Comparison of ENCODE assay signal across 8 mouse cellular contexts in genomic region chr2:80447291-80447791, GRCm38 (mm10). TPM values are rescaled to one million over a fixed set of nuclear protein-coding genes. Genes with fewer than 3 reads are reported as not detected.
DNase-seq lines count a peak whose midpoint lies in the region; ATAC-seq and TF ChIP-seq lines count a peak whose summit lies in the region.

TSS of gene Frzb (minus strand) at chr2:80447625.

- H3K27me3 ChIP-seq in embryonic facial prominence, embryonic 15.5 days, result peaks cover 7% of the 10 kb centered on the region
- H3K27me3 ChIP-seq in heart, postnatal 0 days (ENCODE audit: control insufficient read depth, insufficient read depth, low read length), result peaks cover 17% of the 10 kb centered on the region

- no peak for TF ChIP-seq POLR2A in lung, adult 2 months (IDR thresholded peaks at IDR 0.05; ENCODE audit: borderline replicate concordance, extremely low read depth, low read depth, low read length)

- H3K4me3 ChIP-seq in embryonic facial prominence, embryonic 15.5 days (replicated peaks), result peak within 1 kb of the TSS; percentile 59
- peak within 1 kb of the TSS; percentile 70 for H3K4me3 ChIP-seq in heart, postnatal 0 days (ENCODE audit: low read depth, low read length)
- H3K4me3 ChIP-seq in lung, adult 2 months (replicated peaks; ENCODE audit: extremely low read depth, low read depth, low read length), result peak within 1 kb of the TSS; percentile 65

- peak; percentile 32 for DNase-seq in CD4-positive, CD25-positive, alpha-beta regulatory T cell, adult 2 months (ENCODE audit: low read depth, low spot score)
- DNase-seq in adrenal gland, postnatal 36 days, result peak; percentile 71 to 76
- DNase-seq in heart, postnatal 0 days (ENCODE audit: low spot score), result peak; percentile 41
- peak; percentile 70 to 79 for DNase-seq in kidney, postnatal 25 days
- peak; percentile 8 for DNase-seq in lung, adult 2 months
- peak; percentile 38 for DNase-seq in ovary, adult 18-20 months (ENCODE audit: low spot score)
- no peak for DNase-seq in thymus, adult 18-20 months

- no peak for TF ChIP-seq EP300 in heart, postnatal 0 days (IDR thresholded peaks at IDR 0.05; ENCODE audit: low read depth)

- 0 out of 2 replicates have a peak, but pooled peaks cover 4% of the 10 kb centered on the region for H3K9me3 ChIP-seq in embryonic facial prominence, embryonic 15.5 days (replicated peaks)
- 0 out of 2 replicates have a peak, but pooled peaks cover 4% of the 10 kb centered on the region for H3K9me3 ChIP-seq in heart, postnatal 0 days (replicated peaks; ENCODE audit: control insufficient read depth, low read length)

- no peaks in the 10 kb centered on the region for H3K36me3 ChIP-seq in embryonic facial prominence, embryonic 15.5 days
- H3K36me3 ChIP-seq in heart, postnatal 0 days (replicated peaks; ENCODE audit: control insufficient read depth, insufficient read depth, low read length), result no peaks in the 10 kb centered on the region

- TF ChIP-seq CTCF in heart, postnatal 0 days (IDR thresholded peaks at IDR 0.05; ENCODE audit: low read depth), result no peak
- TF ChIP-seq CTCF in lung, adult 2 months (IDR thresholded peaks at IDR 0.05; ENCODE audit: insufficient read depth, low read length), result no peak

- peak within 1 kb of the TSS; percentile 69 for H3K27ac ChIP-seq in embryonic facial prominence, embryonic 15.5 days (replicated peaks)
- H3K27ac ChIP-seq in heart, postnatal 0 days (ENCODE audit: low read depth), result peak within 1 kb of the TSS; percentile 39; the same call in 1 of the 2 replicates

- H3K9ac ChIP-seq in embryonic facial prominence, embryonic 15.5 days, result peak within 1 kb of the TSS; percentile 35
- H3K9ac ChIP-seq in heart, postnatal 0 days (replicated peaks; ENCODE audit: low read depth, low read length), result peak within 1 kb of the TSS; percentile 52

- H3K4me2 ChIP-seq in embryonic facial prominence, embryonic 15.5 days (replicated peaks), result peak within 1 kb of the TSS; percentile 96
- H3K4me2 ChIP-seq in heart, postnatal 0 days (ENCODE audit: low read depth, low read length), result peak within 1 kb of the TSS; percentile 99

- peak; percentile 74 for ATAC-seq in embryonic facial prominence, embryonic 15.5 days (ENCODE audit: insufficient number of reproducible peaks, low FRiP score, low TSS enrichment, low read depth)
- ATAC-seq in heart, postnatal 0 days (ENCODE audit: insufficient read depth, low read depth), result peak; percentile 49

- H3K4me1 ChIP-seq in embryonic facial prominence, embryonic 15.5 days, result peaks cover 18% of the 10 kb centered on the region
- H3K4me1 ChIP-seq in heart, postnatal 0 days (ENCODE audit: control insufficient read depth, insufficient read depth), result peaks cover 10% of the 10 kb centered on the region; the same call in 1 of the 2 replicates
- peaks cover 3% of the 10 kb centered on the region; the same call in 1 of the 2 replicates for H3K4me1 ChIP-seq in lung, adult 2 months (ENCODE audit: control insufficient read depth, insufficient read depth, low read length)

- under 1% methylated on average over 32 of the region's 33 CpGs for WGBS in embryonic facial prominence, embryonic 15.5 days
- WGBS in heart, postnatal 0 days, result under 1% methylated on average over 33 of the region's 33 CpGs
- WGBS in lung, adult 2 months, result under 1% methylated on average over 33 of the region's 33 CpGs

RNA-seq across cellular contexts. Expression of gene Frzb, which starts in this region (rescaled TPM):
- 100 to 1,000 TPM in 1 of 2 experiments, 1 to 10 TPM in 1; 5.2 to 304 TPM for total RNA-seq in adrenal gland, postnatal 36 days (2021)
- polyA plus RNA-seq in embryonic facial prominence, embryonic 15.5 days (2015; fragmentation: Nextera tagmentation; extraction: Ambion mirVana), result 16.9 and 20.4 TPM in 2 replicates
- 4.3 and 6.0 TPM in 2 replicates for total RNA-seq in heart, postnatal 0 days (2014; rRNA removed; ENCODE audit: low replicate concordance)
- polyA plus RNA-seq in heart, postnatal 0 days (2015; fragmentation: Nextera tagmentation; extraction: Ambion mirVana), result 5.0 TPM in 2 replicates
- polyA plus RNA-seq in lung, adult 2 months (2012; rRNA removed), result 0.19 and 0.51 TPM in 2 replicates

Comparison
In these comparisons a context has a peak if more than half of its experiments do, and no peak if none do; other contexts are left out.
1. Peak in DNase-seq and H3K4me3 ChIP-seq in lung, adult 2 months; RNA of the gene not detected or under 1 TPM.
2. DNase-seq: peak in CD4-positive, CD25-positive, alpha-beta regulatory T cell, adult 2 months (single experiment), adrenal gland, postnatal 36 days (2 of 2), heart, postnatal 0 days (single experiment), kidney, postnatal 25 days (2 of 2) and ovary, adult 18-20 months (single experiment); none in thymus, adult 18-20 months (0 of 2).
3. Peak in every context shown above with its lines, with median percentiles within 50 percentile points of each other: H3K4me3 ChIP-seq.